Mouse (Mus musculus): Measurements from ENCODE around the gene Pias1.
"Not testable (repeated sequence)": the region's sequence is repeated elsewhere in the genome, so short reads cannot be mapped to it uniquely, and the experiment has no call there.

Pias1 gene

GRCm38 (mm10) chr9:62944063-62944462 is 43.7 kb downstream of the Pias1 start:
- no peak for DNase-seq (ENCODE audit: extremely low read depth, low read depth)

GRCm38 (mm10) chr9:62940966-62941365 is 46.8 kb downstream of the Pias1 start:
- no peak for DNase-seq (ENCODE audit: extremely low read depth, low read depth)

- no peak for DNase-seq (ENCODE audit: extremely low read depth, low read depth)
Observed at GRCm38 (mm10) chr9:62935854-62936253, 51.9 kb downstream of the Pias1 start.

- no peak for DNase-seq (ENCODE audit: extremely low read depth, low read depth)
Observed at GRCm38 (mm10) chr9:62934700-62935400, 52.9 kb downstream of the Pias1 start.

- peak; percentile 19 for DNase-seq (ENCODE audit: extremely low read depth, low read depth)
Observed at GRCm38 (mm10) chr9:62932575-62933339, 55.0 kb downstream of the Pias1 start.

GRCm38 (mm10) chr9:62924886-62925610 is 62.7 kb downstream of the Pias1 start:
- no peak for DNase-seq (ENCODE audit: extremely low read depth, low read depth)

GRCm38 (mm10) chr9:62920877-62921276 is 66.8 kb downstream of the Pias1 start:
- no peak for DNase-seq (ENCODE audit: extremely low read depth, low read depth)

GRCm38 (mm10) chr9:62917059-62917458 is 70.7 kb downstream of the Pias1 start:
- DNase-seq (ENCODE audit: extremely low read depth, low read depth), result no peak

GRCm38 (mm10) chr9:62913390-62914069 is 74.2 kb downstream of the Pias1 start:
- DNase-seq (ENCODE audit: extremely low read depth, low read depth), result peak; percentile 33

- DNase-seq (ENCODE audit: extremely low read depth, low read depth), result no peak
Observed at GRCm38 (mm10) chr9:62905039-62905438, 82.7 kb downstream of the Pias1 start.

- DNase-seq (ENCODE audit: extremely low read depth, low read depth), result no peak
Observed at GRCm38 (mm10) chr9:62903841-62904240, 83.9 kb downstream of the Pias1 start.

GRCm38 (mm10) chr9:62901736-62902135 is 86.0 kb downstream of the Pias1 start:
- no peak for DNase-seq (ENCODE audit: extremely low read depth, low read depth)

- DNase-seq (ENCODE audit: extremely low read depth, low read depth), result no peak
Observed at GRCm38 (mm10) chr9:62894486-62894885, 93.2 kb downstream of the Pias1 start.

GRCm38 (mm10) chr9:62881871-62882270 is 105.9 kb downstream of the Pias1 start:
- DNase-seq (ENCODE audit: extremely low read depth, low read depth), result no peak

GRCm38 (mm10) chr9:62877825-62878224 is 109.9 kb downstream of the Pias1 start:
- DNase-seq (ENCODE audit: extremely low read depth, low read depth), result no peak

- peak; percentile 42 for DNase-seq (ENCODE audit: extremely low read depth, low read depth)
Observed at GRCm38 (mm10) chr9:62876966-62877616, 110.6 kb downstream of the Pias1 start.

- DNase-seq (ENCODE audit: extremely low read depth, low read depth), result no peak
Observed at GRCm38 (mm10) chr9:62870728-62871127, 117.0 kb downstream of the Pias1 start.

GRCm38 (mm10) chr9:62869236-62869635 is 118.5 kb downstream of the Pias1 start:
- not testable (repeated sequence) for DNase-seq (ENCODE audit: extremely low read depth, low read depth)

- DNase-seq (ENCODE audit: extremely low read depth, low read depth), result no peak
Observed at GRCm38 (mm10) chr9:62860866-62861265, 126.9 kb downstream of the Pias1 start.

GRCm38 (mm10) chr9:62860102-62860501 is 127.6 kb downstream of the Pias1 start:
- not testable (repeated sequence) for DNase-seq (ENCODE audit: extremely low read depth, low read depth)
